ENCODE assay signal across 24 mouse cellular contexts in genomic region chr8:104846831-104847230, GRCm38 (mm10). TPM values are rescaled to one million over a fixed set of nuclear protein-coding genes. Genes with fewer than 3 reads are reported as not detected.
DNase-seq lines count a peak whose midpoint lies in the region; ATAC-seq lines count a peak whose summit lies in the region.
"Had no signal": no experiment of that assay in that cellular context is flagged by ENCODE, and none has a peak within 500 bp of the region (broad histone marks: within the 10 kb centered on the region; RNA-seq: fewer than 3 reads in every experiment).

TSS of gene Ces2c (plus strand) at chr8:104847068.

- H3K36me3 ChIP-seq in midbrain, embryonic 13.5 days = no peaks in the 10 kb centered on the region
- H3K36me3 ChIP-seq: G1E; heart, embryonic 10.5 days; hindbrain, embryonic 13.5 days; midbrain, embryonic 12.5 days; stomach, embryonic 15.5 days had no signal

- no peak within 1 kb of the TSS for H3K4me3 ChIP-seq in midbrain, embryonic 13.5 days (replicated peaks)
- H3K4me3 ChIP-seq: heart, embryonic 10.5 days; hindbrain, embryonic 13.5 days; midbrain, embryonic 12.5 days; myocyte; stomach, embryonic 15.5 days had no signal

- H3K27me3 ChIP-seq in midbrain, embryonic 13.5 days = no peaks in the 10 kb centered on the region
- H3K27me3 ChIP-seq: hindbrain, embryonic 13.5 days; midbrain, embryonic 12.5 days; stomach, embryonic 15.5 days had no signal

- WGBS in midbrain, embryonic 13.5 days = 92% methylated on average over 3 of the region's 3 CpGs

- ATAC-seq in activated CD4-positive, CD25-positive, alpha-beta regulatory T cell, adult 4 months = peak; percentile 81
- ATAC-seq in midbrain, embryonic 13.5 days = no peak

- H3K4me1 ChIP-seq in midbrain, embryonic 13.5 days (replicated peaks) = no peaks in the 10 kb centered on the region
- H3K4me1 ChIP-seq: heart, embryonic 10.5 days; hindbrain, embryonic 13.5 days; midbrain, embryonic 12.5 days; stomach, embryonic 15.5 days had no signal

- peak; percentile 49 for DNase-seq in heart, adult 11 months
- no peak for DNase-seq in heart, postnatal 4 days
- DNase-seq in 416B (ENCODE audit: low read depth) = peak; percentile 7
- peak; percentile 59 to 62 for DNase-seq in kidney, postnatal 36 days
- DNase-seq in lung, postnatal 10 days = no peak
- DNase-seq: B cell, adult 2 months; cerebellum, postnatal 10 days; gastrocnemius, postnatal 36 days; heart, postnatal 10 days; liver; lung, adult 2 months; right cerebral cortex, adult 18-20 months had no signal

- H3K9me3 ChIP-seq in midbrain, embryonic 13.5 days = no peaks in the 10 kb centered on the region
- H3K9me3 ChIP-seq: G1E; heart, embryonic 10.5 days; hindbrain, embryonic 13.5 days; midbrain, embryonic 12.5 days; stomach, embryonic 15.5 days had no signal

- H3K27ac ChIP-seq in midbrain, embryonic 13.5 days = no peak within 1 kb of the TSS
- H3K27ac ChIP-seq: heart, embryonic 10.5 days; hindbrain, embryonic 13.5 days; midbrain, embryonic 12.5 days; stomach, embryonic 15.5 days had no signal

- no peak within 1 kb of the TSS for H3K4me2 ChIP-seq in midbrain, embryonic 13.5 days (replicated peaks)
- H3K4me2 ChIP-seq: hindbrain, embryonic 13.5 days; midbrain, embryonic 12.5 days; stomach, embryonic 15.5 days had no signal

- H3K9ac ChIP-seq in midbrain, embryonic 13.5 days (replicated peaks) = no peak within 1 kb of the TSS
- H3K9ac ChIP-seq: hindbrain, embryonic 13.5 days; midbrain, embryonic 12.5 days; stomach, embryonic 15.5 days had no signal

RNA-seq across cellular contexts. Expression of gene Ces2c, which starts in this region (rescaled TPM):
- total RNA-seq in heart, postnatal 4 days (2021) = not detected
- polyA plus RNA-seq in activated CD4-positive, CD25-positive, alpha-beta regulatory T cell, adult 4 months (2017; shearing (Covaris generic)) = 10 to 100 TPM in 1 of 2 experiments, 1 to 10 TPM in 1; 8.9 to 16.3 TPM
- polyA plus RNA-seq in midbrain, embryonic 13.5 days (2015; fragmentation: Nextera tagmentation; extraction: Ambion mirVana) = not detected in 2 replicates
- total RNA-seq: adrenal gland, adult 18-20 months; heart, postnatal 10 days; layer of hippocampus, adult 18-20 months; left cerebral cortex, postnatal 36 days had no signal
- polyA plus RNA-seq: embryonic facial prominence, embryonic 14.5 days; G1E; heart, embryonic 10.5 days; hindbrain, embryonic 13.5 days; midbrain, embryonic 12.5 days had no signal

Comparison
In these comparisons a context has a peak if more than half of its experiments do, and no peak if none do; other contexts are left out.
1. DNase-seq: peak in heart, adult 11 months (single experiment), 416B (single experiment) and kidney, postnatal 36 days (2 of 2); none in heart, postnatal 4 days (single experiment) and lung, postnatal 10 days (single experiment).